Mouse (Mus musculus): ENCODE measurements around the gene Bricd5. TPM values are rescaled to one million over a fixed set of nuclear protein-coding genes. Genes with fewer than 3 reads are reported as not detected.
A peak's percentile ranks its signal among the peaks of the same experiment; 100 is the strongest.
"Not testable (repeated sequence)": the region's sequence is repeated elsewhere in the genome, so short reads cannot be mapped to it uniquely, and the experiment has no call there.

The Bricd5 gene
- total RNA-seq (2015; ENCODE audit: low replicate concordance) (not detected in 2 replicates), total RNA-seq (2017; ENCODE audit: low replicate concordance) (2.1 TPM in 1 of 2 replicates, not detected in the other)

GRCm38 (mm10) chr17:24473612-24474275, at the start of gene Bricd5:
Gene Bricd5 (plus strand): TSS chr17:24473884.
- no peak for ATAC-seq (replicated peaks; ENCODE audit: low FRiP score, poor library complexity, severe bottlenecking)

GRCm38 (mm10) chr17:24424489-24424888, 49.2 kb upstream of the Bricd5 start:
- ATAC-seq (replicated peaks; ENCODE audit: low FRiP score, poor library complexity, severe bottlenecking), result no peak

- not testable (repeated sequence) for ATAC-seq (replicated peaks; ENCODE audit: low FRiP score, poor library complexity, severe bottlenecking)
Observed at GRCm38 (mm10) chr17:24425326-24425725, 48.4 kb upstream of the Bricd5 start.

- no peak for ATAC-seq (replicated peaks; ENCODE audit: low FRiP score, poor library complexity, severe bottlenecking)
Observed at GRCm38 (mm10) chr17:24425905-24426304, 47.8 kb upstream of the Bricd5 start.

GRCm38 (mm10) chr17:24426471-24427169, 47.1 kb upstream of the Bricd5 start, which contains the start of gene Eci1:
Gene Eci1 (plus strand): TSS chr17:24426641.
- peak; percentile 98 for ATAC-seq (replicated peaks; ENCODE audit: low FRiP score, poor library complexity, severe bottlenecking)

GRCm38 (mm10) chr17:24427170-24427557, 46.5 kb upstream of the Bricd5 start:
- ATAC-seq (replicated peaks; ENCODE audit: low FRiP score, poor library complexity, severe bottlenecking), result peak; percentile 7; the same call in 1 of the 2 replicates

- ATAC-seq (replicated peaks; ENCODE audit: low FRiP score, poor library complexity, severe bottlenecking), result no peak
Observed at GRCm38 (mm10) chr17:24429201-24429983, 44.3 kb upstream of the Bricd5 start.

GRCm38 (mm10) chr17:24437016-24437415, 36.7 kb upstream of the Bricd5 start:
- peak; percentile 87 for ATAC-seq (replicated peaks; ENCODE audit: low FRiP score, poor library complexity, severe bottlenecking)

- no peak for ATAC-seq (replicated peaks; ENCODE audit: low FRiP score, poor library complexity, severe bottlenecking)
Observed at GRCm38 (mm10) chr17:24440377-24440776, 33.3 kb upstream of the Bricd5 start.

GRCm38 (mm10) chr17:24441148-24441547, 32.5 kb upstream of the Bricd5 start:
- no peak for ATAC-seq (replicated peaks; ENCODE audit: low FRiP score, poor library complexity, severe bottlenecking)

- ATAC-seq (replicated peaks; ENCODE audit: low FRiP score, poor library complexity, severe bottlenecking), result no peak
Observed at GRCm38 (mm10) chr17:24442107-24442506, 31.6 kb upstream of the Bricd5 start.

GRCm38 (mm10) chr17:24442632-24443155, 31.0 kb upstream of the Bricd5 start, which contains the start of gene Dnase1l2:
Gene Dnase1l2 (minus strand): TSS chr17:24443105.
- ATAC-seq (replicated peaks; ENCODE audit: low FRiP score, poor library complexity, severe bottlenecking), result no peak

GRCm38 (mm10) chr17:24443409-24443808, 30.3 kb upstream of the Bricd5 start:
- ATAC-seq (replicated peaks; ENCODE audit: low FRiP score, poor library complexity, severe bottlenecking), result no peak

GRCm38 (mm10) chr17:24446590-24446989, 27.1 kb upstream of the Bricd5 start:
- no peak for ATAC-seq (replicated peaks; ENCODE audit: low FRiP score, poor library complexity, severe bottlenecking)

- ATAC-seq (replicated peaks; ENCODE audit: low FRiP score, poor library complexity, severe bottlenecking), result no peak
Observed at GRCm38 (mm10) chr17:24449507-24449906, 24.2 kb upstream of the Bricd5 start.

- ATAC-seq (replicated peaks; ENCODE audit: low FRiP score, poor library complexity, severe bottlenecking), result no peak
Observed at GRCm38 (mm10) chr17:24451220-24451619, 22.5 kb upstream of the Bricd5 start.

- no peak for ATAC-seq (replicated peaks; ENCODE audit: low FRiP score, poor library complexity, severe bottlenecking)
Observed at GRCm38 (mm10) chr17:24453372-24453771, 20.3 kb upstream of the Bricd5 start.

GRCm38 (mm10) chr17:24454218-24454755, 19.4 kb upstream of the Bricd5 start:
- peak; percentile 10; the same call in 1 of the 2 replicates for ATAC-seq (replicated peaks; ENCODE audit: low FRiP score, poor library complexity, severe bottlenecking)

GRCm38 (mm10) chr17:24454756-24455522, 18.7 kb upstream of the Bricd5 start:
- ATAC-seq (replicated peaks; ENCODE audit: low FRiP score, poor library complexity, severe bottlenecking), result peak; percentile 91
